Mouse (Mus musculus): ENCODE measurements around the gene Zfp768.

GRCm38 (mm10) chr7:127364166-127364565, 18.8 kb upstream of the Zfp768 start:
- TF ChIP-seq POLR2A (IDR thresholded peaks at IDR 0.05; ENCODE audit: insufficient read length, low read depth) (no peak), USF1 (IDR thresholded peaks at IDR 0.05; ENCODE audit: low read depth) (no peak), MAX (IDR thresholded peaks at IDR 0.05; ENCODE audit: low read depth) (no peak), CEBPB (IDR thresholded peaks at IDR 0.05; ENCODE audit: insufficient read depth, poor library complexity, severe bottlenecking) (no peak), MYOG (IDR thresholded peaks at IDR 0.05; ENCODE audit: control insufficient read depth in 1 of 3, insufficient read depth in 1 of 3, insufficient read length in 2 of 3, low read depth in 2 of 3) (no peak), E2F4 (IDR thresholded peaks at IDR 0.05; ENCODE audit: insufficient read depth) (no peak)

All from myocyte (in vitro differentiated cells).